Mouse (Mus musculus) MEL (cell line): ENCODE results near the gene Foxb1. TPM values are rescaled to one million over a fixed set of nuclear protein-coding genes. Genes with fewer than 3 reads are reported as not detected.

Experiments used
- DNase-seq: peaks from one replicate; pipeline ENCODE4 v3.0.0; 2011; ENCODE audit warnings: low read depth, low spot score
- H3K27ac ChIP-seq: 2 replicates; pipeline ENCODE4 v1.5.1; 2012; ENCODE audit warnings: low read depth, mild to moderate bottlenecking, control low read depth, low read length, moderate library complexity; ENCODE audit not compliant: control insufficient read depth
- H3K27me3 ChIP-seq, 2 experiments: fragments of 150-350 bp in 1 of 2; sonication (generic) in 1 of 2; 2 replicates each; pipeline ENCODE4 v1.6.1; 2012; ENCODE audit warnings: low read length in 2 of 2, mild to moderate bottlenecking in 2 of 2, improper control_type of control experiment in 1 of 2, moderate library complexity in 1 of 2; ENCODE audit not compliant: insufficient read depth in 2 of 2, control insufficient read depth in 1 of 2
- H3K36me3 ChIP-seq, 2 experiments: 2 replicates each; pipeline ENCODE4 v1.6.1; 2012 to 2014; ENCODE audit warnings: low read length in 2 of 2, improper control_type of control experiment in 1 of 2, inconsistent platforms in 1 of 2, mild to moderate bottlenecking in 1 of 2; ENCODE audit not compliant: insufficient read depth in 2 of 2, control insufficient read depth in 1 of 2
- H3K4me1 ChIP-seq, 2 experiments: fragments of 150-350 bp in 1 of 2; sonication (generic) in 1 of 2; 2 replicates each; pipeline ENCODE4 v1.6.1; 2012; ENCODE audit warnings: low read length in 2 of 2, improper control_type of control experiment in 1 of 2, mild to moderate bottlenecking in 1 of 2; ENCODE audit not compliant: insufficient read depth in 2 of 2, control insufficient read depth in 1 of 2
- H3K4me3 ChIP-seq, 2 experiments: fragments of 150-350 bp in 1 of 2; sonication (generic) in 1 of 2; 2 replicates each; pipeline ENCODE4 v1.5.1; 2012; ENCODE audit warnings: low read depth in 2 of 2, low read length in 2 of 2, mild to moderate bottlenecking in 2 of 2, moderate library complexity in 2 of 2, control low read depth in 1 of 2, improper control_type of control experiment in 1 of 2; ENCODE audit not compliant: control insufficient read depth in 1 of 2, insufficient read depth in 1 of 2
- H3K79me2 ChIP-seq: 2 replicates; pipeline ENCODE4 v1.6.1; 2012; ENCODE audit warnings: mild to moderate bottlenecking, low read length, moderate library complexity; ENCODE audit not compliant: control insufficient read depth, poor library complexity, insufficient read depth
- H3K9ac ChIP-seq: 2 replicates; pipeline ENCODE4 v1.6.1; 2012; ENCODE audit warnings: low read depth, mild to moderate bottlenecking, control low read depth, low read length, moderate library complexity; ENCODE audit not compliant: control insufficient read depth, poor library complexity, severe bottlenecking
- H3K9me3 ChIP-seq: fragments of 150-350 bp; sonication (generic); replicated peaks from 2 replicates; pipeline ENCODE4 v1.6.1; 2012; ENCODE audit warnings: mild to moderate bottlenecking, low read length, improper control_type of control experiment, moderate library complexity; ENCODE audit not compliant: insufficient read depth
- BHLHE40 ChIP-seq: IDR thresholded peaks from 2 replicates; pipeline ENCODE4 v1.6.1; 2012; ENCODE audit warnings: low read depth, mild to moderate bottlenecking, inconsistent platforms, low read length, improper control_type of control experiment, borderline replicate concordance
- CTCF ChIP-seq, 3 experiments: IDR thresholded peaks in 2 of 3; conservative IDR thresholded peaks in 1 of 3; 2 replicates each; pipeline ENCODE4 v1.5.1; 2011 to 2012; ENCODE audit warnings: low read length in 3 of 3, low read depth in 2 of 3, mild to moderate bottlenecking in 2 of 3, improper control_type of control experiment in 1 of 3, inconsistent platforms in 1 of 3, mixed read lengths in 1 of 3, moderate library complexity in 1 of 3; ENCODE audit not compliant: control insufficient read depth in 1 of 3, insufficient read depth in 1 of 3, poor library complexity in 1 of 3, severe bottlenecking in 1 of 3
- E2F4 ChIP-seq: IDR thresholded peaks from 2 replicates; pipeline ENCODE4 v1.6.1; 2011; ENCODE audit warnings: low read depth, low read length, improper control_type of control experiment, borderline replicate concordance
- GABPA ChIP-seq: IDR thresholded peaks from 2 replicates; pipeline ENCODE4 v1.6.1; 2012; ENCODE audit warnings: low read depth, mild to moderate bottlenecking, inconsistent platforms, low read length, improper control_type of control experiment, moderate library complexity
- GATA1 ChIP-seq: IDR thresholded peaks from 2 replicates; pipeline ENCODE4 v1.6.1; 2011; ENCODE audit warnings: low read depth, low read length, improper control_type of control experiment
- MAFK ChIP-seq: IDR thresholded peaks from 2 replicates; pipeline ENCODE4 v1.6.1; 2011; ENCODE audit warnings: low read depth, mild to moderate bottlenecking, low read length, improper control_type of control experiment, borderline replicate concordance
- MEF2A ChIP-seq: IDR thresholded peaks from 2 replicates; pipeline ENCODE4 v1.6.1; 2014; ENCODE audit warnings: low read depth, mild to moderate bottlenecking, inconsistent platforms, low read length, improper control_type of control experiment; ENCODE audit not compliant: poor library complexity, insufficient replicate concordance, severe bottlenecking; ENCODE audit errors: extremely low read depth
- NELFE ChIP-seq: IDR thresholded peaks from 2 replicates; pipeline ENCODE4 v1.6.1; 2011; ENCODE audit warnings: low read depth, low read length, improper control_type of control experiment
- NRF1 ChIP-seq: IDR thresholded peaks from 2 replicates; pipeline ENCODE4 v1.6.1; 2014; ENCODE audit warnings: low read depth, mild to moderate bottlenecking, inconsistent platforms, low read length, improper control_type of control experiment, moderate library complexity; ENCODE audit not compliant: poor library complexity, insufficient read depth, severe bottlenecking
- POLR2AphosphoS5 ChIP-seq: IDR thresholded peaks from 2 replicates; pipeline ENCODE4 v1.6.1; 2012; ENCODE audit warnings: low read depth, borderline replicate concordance, mild to moderate bottlenecking, inconsistent platforms, low read length, moderate library complexity, mixed read lengths
- TAL1 ChIP-seq: IDR thresholded peaks from 2 replicates; pipeline ENCODE4 v1.6.1; 2012; ENCODE audit warnings: mild to moderate bottlenecking, inconsistent platforms, low read length, moderate library complexity, mixed read lengths
- TCF12 ChIP-seq: IDR thresholded peaks from 2 replicates; pipeline ENCODE4 v1.6.1; 2014; ENCODE audit warnings: low read depth, mild to moderate bottlenecking, inconsistent platforms, low read length, improper control_type of control experiment, moderate library complexity
- UBTF ChIP-seq: IDR thresholded peaks from 2 replicates; pipeline ENCODE4 v1.6.1; 2012; ENCODE audit warnings: low read depth, mild to moderate bottlenecking, inconsistent platforms, low read length, improper control_type of control experiment, moderate library complexity, borderline replicate concordance; ENCODE audit not compliant: insufficient read depth
- USF2 ChIP-seq, 2 experiments: IDR thresholded peaks; 2 replicates each; pipeline ENCODE4 v1.6.1; 2011 to 2012; ENCODE audit warnings: improper control_type of control experiment in 2 of 2, low read length in 2 of 2, borderline replicate concordance in 1 of 2, inconsistent platforms in 1 of 2, low read depth in 1 of 2, mild to moderate bottlenecking in 1 of 2; ENCODE audit not compliant: insufficient read depth in 1 of 2
- ZC3H11A ChIP-seq: IDR thresholded peaks from 2 replicates; pipeline ENCODE4 v1.6.1; 2012; ENCODE audit warnings: low read depth, mild to moderate bottlenecking, inconsistent platforms, low read length, improper control_type of control experiment
- ZMIZ1 ChIP-seq: IDR thresholded peaks from 2 replicates; pipeline ENCODE4 v1.6.1; 2012; ENCODE audit warnings: low read depth, mild to moderate bottlenecking, inconsistent platforms, low read length, improper control_type of control experiment, moderate library complexity
- polyA plus RNA-seq, 2 experiments: library from polyadenylated mRNA; stranded (reverse) in 1 of 2; unstranded in 1 of 2; fragments of >175 nt in 1 of 2; fragments of >200 nt in 1 of 2; gene quantifications; 2 replicates each; pipeline versions ENCODE4 v1.2.1 to v1.2.4; 2012; ENCODE audit warnings: low replicate concordance in 2 of 2, low read depth in 1 of 2; ENCODE audit not compliant: insufficient read length in 2 of 2, insufficient read depth in 1 of 2, missing spikeins in 1 of 2
- total RNA-seq: library from RNA; depleted of rRNA; stranded (reverse); fragments of 300-350 nt; gene quantifications from 2 replicates; pipeline ENCODE4 v1.2.3, GENCODE M21; 2012

Gene Foxb1
- total and polyA plus RNA-seq, 3 experiments = not detected

- Histone ChIP-seq H3K27me3 (no peaks in the 10 kb centered on the region), H3K36me3 (no peaks in the 10 kb centered on the region), H3K4me1 (no peaks in the 10 kb centered on the region), H3K9me3 (no peaks in the 10 kb centered on the region), H3K27ac (no peak overlapping the region), H3K9ac (no peak overlapping the region), H3K79me2 (no peaks in the 10 kb centered on the region), H3K4me3 (no peak overlapping the region)
- DNase-seq = no peak
- TF ChIP-seq CTCF (IDR thresholded peaks at IDR 0.05 in 2 of 3, conservative IDR thresholded peaks at IDR 0.05 in 1 of 3; ENCODE audit: control insufficient read depth in 1 of 3, insufficient read depth in 1 of 3, low read depth in 2 of 3, low read length in 3 of 3, poor library complexity in 1 of 3, severe bottlenecking in 1 of 3) (0 out of 6 replicates have a peak, but pooled peaks of 1 of the 3 experiments have one; percentile 1), BHLHE40 (no peak)
These were observed 12.8 kb downstream of the Foxb1 start for GRCm38 (mm10) chr9:69747971-69748370.

DNA sequence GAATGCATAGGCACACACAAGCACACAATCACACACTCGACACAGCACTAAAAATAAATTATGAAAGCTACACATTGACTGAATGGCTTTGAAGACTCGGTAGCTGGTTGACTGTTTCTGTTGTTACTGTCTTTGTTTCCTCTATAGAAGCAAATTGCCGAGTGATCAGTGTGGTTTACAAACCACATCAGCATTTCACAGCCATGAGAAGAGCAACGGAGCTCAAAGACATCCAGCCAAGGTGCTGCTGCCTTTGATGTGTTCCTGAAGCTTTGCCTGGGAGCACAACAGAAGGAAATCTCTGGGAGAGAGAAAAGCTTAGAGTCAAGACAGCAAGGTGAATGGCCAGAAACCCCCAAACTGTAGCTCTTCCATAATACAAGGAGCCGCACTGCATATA is 32.0 kb downstream of the Foxb1 start:
- no peak overlapping the region for H3K4me3 ChIP-seq
- no peak for DNase-seq
- no peak overlapping the region for H3K27ac ChIP-seq
- H3K4me1 ChIP-seq = no peaks in the 10 kb centered on the region
- no peaks in the 10 kb centered on the region for H3K36me3 ChIP-seq
- TF ChIP-seq USF2 (IDR thresholded peaks at IDR 0.05; ENCODE audit: borderline replicate concordance in 1 of 2, insufficient read depth in 1 of 2, low read depth in 1 of 2, low read length in 2 of 2) (no peak), TCF12 (no peak), E2F4 (no peak), MAFK (no peak), UBTF (no peak), TAL1 (no peak), POLR2AphosphoS5 (no peak), NELFE (no peak)
- TF ChIP-seq, all 39 proteins: peak for 0
- no peaks in the 10 kb centered on the region for H3K79me2 ChIP-seq
- H3K9me3 ChIP-seq = no peaks in the 10 kb centered on the region
- no peaks in the 10 kb centered on the region for H3K27me3 ChIP-seq
- no peak overlapping the region for H3K9ac ChIP-seq

- Histone ChIP-seq H3K36me3 (no peaks in the 10 kb centered on the region), H3K4me3 (no peak overlapping the region), H3K4me1 (no peaks in the 10 kb centered on the region), H3K9me3 (no peaks in the 10 kb centered on the region), H3K27me3 (no peaks in the 10 kb centered on the region), H3K27ac (no peak overlapping the region), H3K79me2 (no peaks in the 10 kb centered on the region), H3K9ac (no peak overlapping the region)
- no peak for DNase-seq
- no peak for TF ChIP-seq USF2 (IDR thresholded peaks at IDR 0.05; ENCODE audit: borderline replicate concordance in 1 of 2, insufficient read depth in 1 of 2, low read depth in 1 of 2, low read length in 2 of 2)
- no peak for TF ChIP-seq MEF2A
- no peak for TF ChIP-seq ZMIZ1
- TF ChIP-seq GATA1 = no peak
- no peak for TF ChIP-seq ZC3H11A
- TF ChIP-seq NRF1 = no peak
- TF ChIP-seq GABPA = no peak
- no peak for TF ChIP-seq UBTF
These were observed 42.3 kb downstream of the Foxb1 start for GRCm38 (mm10) chr9:69718431-69718830.
